In the genomic region with DNA sequence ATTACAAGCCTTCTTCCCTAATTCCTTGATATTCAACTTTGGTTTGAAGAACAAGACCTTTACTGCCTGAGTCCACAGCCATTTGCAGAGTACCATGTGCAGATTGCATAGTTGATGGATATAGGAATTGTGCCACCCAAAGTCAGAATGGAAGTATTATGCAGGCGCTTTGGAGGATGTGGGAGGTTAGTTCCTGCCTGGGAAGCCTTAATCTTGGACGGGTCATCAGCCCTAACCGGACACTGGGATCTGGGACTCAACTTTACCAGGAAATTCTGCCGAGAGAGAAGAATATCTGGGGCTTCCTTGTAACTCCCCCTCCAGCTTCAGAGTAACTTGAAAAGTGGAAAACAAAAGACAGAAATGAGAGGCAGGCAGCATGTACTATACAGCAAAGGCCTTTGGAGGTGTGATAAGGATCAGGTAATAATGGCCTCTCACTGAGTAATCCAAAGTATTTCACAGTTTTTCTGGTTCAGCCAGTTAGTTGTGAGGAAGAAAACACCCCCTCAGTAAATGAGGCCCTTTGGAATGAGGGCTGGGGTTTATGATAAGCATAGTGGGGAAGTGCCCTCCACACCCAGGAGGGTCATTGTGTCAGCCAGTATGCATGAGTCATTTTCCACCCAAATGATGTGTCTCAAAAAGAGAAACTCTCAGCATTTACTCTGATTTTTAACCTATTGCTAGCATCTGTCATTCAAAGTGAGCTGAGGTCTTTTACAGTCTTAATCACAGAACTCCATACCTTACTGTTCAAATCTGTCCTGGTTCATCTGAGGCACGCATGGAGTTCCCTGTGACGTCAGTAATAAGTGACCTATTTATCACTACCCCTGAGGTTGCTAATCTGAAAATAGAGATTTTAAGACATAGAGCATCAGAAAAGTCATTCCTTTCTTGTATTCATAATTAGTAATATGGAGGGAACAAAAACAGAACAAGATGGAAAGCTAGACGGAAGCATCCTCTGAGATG, we compare ENCODE assay signal across 1 mouse cellular context.
TF ChIP-seq lines count a peak whose summit lies in the region.

No protein-coding gene starts in this region.

TF ChIP-seq in MEL, 35 proteins besides CTCF, POLR2A, EP300 and RAD21 (continued from another document):
- TF ChIP-seq POLR2AphosphoS2 (IDR thresholded peaks at IDR 0.05; ENCODE audit: low read length) (no peak), MAZ (IDR thresholded peaks at IDR 0.05; ENCODE audit: low read depth, low read length) (no peak), ETS1 (IDR thresholded peaks at IDR 0.05; ENCODE audit: low read depth, low read length) (no peak), CHD2 (IDR thresholded peaks at IDR 0.05; ENCODE audit: low read length) (no peak), NRF1 (IDR thresholded peaks at IDR 0.05; ENCODE audit: insufficient read depth, low read depth, low read length, poor library complexity, severe bottlenecking) (no peak), NELFE (IDR thresholded peaks at IDR 0.05; ENCODE audit: low read depth, low read length) (no peak), TAL1 (IDR thresholded peaks at IDR 0.05; ENCODE audit: low read length) (no peak), GATA1 (IDR thresholded peaks at IDR 0.05; ENCODE audit: low read depth, low read length) (no peak), MYC (IDR thresholded peaks at IDR 0.05; ENCODE audit: low read depth, low read length) (no peak)
